Mouse (Mus musculus): Measurements from ENCODE around the gene Col20a1. TPM values are rescaled to one million over a fixed set of nuclear protein-coding genes. Genes with fewer than 3 reads are reported as not detected.
A peak's percentile ranks its signal among the peaks of the same experiment; 100 is the strongest.

Gene Col20a1
- polyA plus RNA-seq (2014; fragmentation: Nextera tagmentation; extraction: Ambion mirVana): 1.0 and 2.1 TPM in 2 replicates

DNA sequence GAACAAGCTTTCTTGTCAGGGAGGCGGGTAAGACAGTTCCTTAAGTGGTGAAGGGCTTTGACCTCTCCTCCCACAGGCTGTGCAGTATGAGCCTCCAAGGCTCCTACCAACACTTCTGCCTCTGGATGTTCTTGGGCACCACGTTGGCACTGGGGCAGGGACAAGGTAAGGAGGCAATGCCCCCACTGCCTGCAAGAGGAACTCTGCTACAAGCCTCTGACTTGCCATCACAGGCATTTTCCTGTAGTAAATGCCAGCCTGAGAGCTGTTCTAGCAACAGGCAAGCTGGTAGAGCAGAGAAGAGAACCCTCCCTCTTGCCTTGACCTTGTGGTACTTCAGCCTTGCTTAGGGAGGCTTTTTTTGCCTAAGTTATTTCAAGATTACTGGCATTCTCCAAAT, at the start of gene Col20a1:
Col20a1 (plus strand) TSS at position 87 of the 400 bp plus-strand sequence.
- Histone ChIP-seq H3K27ac (ENCODE audit: low read depth, low read length) (no peak within 1 kb of the TSS; the same call in 1 of the 2 replicates), H3K9ac (ENCODE audit: low read length) (no peak within 1 kb of the TSS), H3K9me3 (ENCODE audit: control insufficient read depth, low read length) (no peaks in the 10 kb centered on the region), H3K36me3 (ENCODE audit: control insufficient read depth, insufficient read depth, low read length) (peaks cover 4% of the 10 kb centered on the region; the same call in 1 of the 2 replicates), H3K27me3 (ENCODE audit: control insufficient read depth, insufficient read depth, low read length) (no peaks in the 10 kb centered on the region), H3K4me2 (ENCODE audit: low read depth) (no peak within 1 kb of the TSS), H3K4me3 (ENCODE audit: low read depth, low read length) (no peak within 1 kb of the TSS), H3K4me1 (ENCODE audit: control insufficient read depth, insufficient read depth, low read length) (peaks cover 8% of the 10 kb centered on the region)
- ATAC-seq (ENCODE audit: insufficient read depth, low FRiP score, low TSS enrichment) (no peak), DNase-seq (ENCODE audit: low spot score) (no peak)
- 32% methylated on average over 2 of the region's 2 CpGs for WGBS

DNA sequence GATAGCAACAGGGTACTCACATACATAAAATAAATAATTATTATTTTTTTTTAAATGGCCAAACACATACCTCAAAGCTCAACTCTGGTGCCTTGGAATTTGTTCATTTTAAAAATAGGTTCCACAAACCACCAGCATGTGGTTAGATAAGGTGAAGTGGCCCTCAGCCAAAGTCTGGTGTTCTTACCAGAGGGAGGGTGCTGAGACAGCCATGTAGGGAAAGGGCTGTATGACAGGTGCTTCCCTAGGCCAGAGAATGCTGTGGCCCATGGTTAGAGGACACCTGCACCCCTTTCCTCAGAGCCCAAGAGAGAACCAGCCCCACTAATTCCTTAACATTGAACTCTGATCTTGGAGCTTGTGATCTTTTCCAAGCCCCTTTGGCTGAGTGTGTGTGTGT, 46.1 kb upstream of the Col20a1 start:
- no peaks in the 10 kb centered on the region for H3K4me1 ChIP-seq (ENCODE audit: control insufficient read depth, insufficient read depth, low read length)
- H3K27me3 ChIP-seq (ENCODE audit: control insufficient read depth, insufficient read depth, low read length): no peaks in the 10 kb centered on the region
- ATAC-seq (ENCODE audit: insufficient read depth, low FRiP score, low TSS enrichment): no peak
- H3K4me3 ChIP-seq (ENCODE audit: low read depth, low read length): no peak overlapping the region
- no peaks in the 10 kb centered on the region for H3K9me3 ChIP-seq (ENCODE audit: control insufficient read depth, low read length)
- no peak overlapping the region for H3K9ac ChIP-seq (ENCODE audit: low read length)
- H3K36me3 ChIP-seq (ENCODE audit: control insufficient read depth, insufficient read depth, low read length): no peaks in the 10 kb centered on the region; the same call in 1 of the 2 replicates
- no peak overlapping the region for H3K27ac ChIP-seq (ENCODE audit: low read depth, low read length)
- H3K4me2 ChIP-seq (ENCODE audit: low read depth): no peak overlapping the region
- DNase-seq (ENCODE audit: low spot score): no peak

DNA sequence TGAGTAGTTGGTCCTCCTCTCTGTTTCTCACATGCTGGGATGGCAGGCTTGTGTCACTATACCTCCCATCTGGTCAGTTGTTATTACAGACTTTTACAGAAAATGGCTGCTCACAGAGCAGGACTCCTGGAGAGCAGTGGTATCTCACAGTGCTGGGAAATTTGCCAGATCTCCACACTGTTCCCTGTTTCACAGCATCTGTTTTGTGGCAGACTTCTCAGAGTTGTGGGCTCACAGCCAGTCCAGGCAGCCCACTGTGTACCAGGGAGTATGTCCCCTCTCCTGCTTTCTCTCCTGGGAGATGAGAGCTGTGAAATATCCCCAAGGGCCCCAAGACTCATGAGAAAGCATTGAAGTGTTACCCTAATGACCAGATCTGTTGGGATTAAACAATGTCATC, 44.5 kb upstream of the Col20a1 start:
- no peak overlapping the region for H3K27ac ChIP-seq (ENCODE audit: low read depth, low read length)
- no peak overlapping the region for H3K4me3 ChIP-seq (ENCODE audit: low read depth, low read length)
- DNase-seq (ENCODE audit: low spot score) (no peak), ATAC-seq (ENCODE audit: insufficient read depth, low FRiP score, low TSS enrichment) (no peak)
- no peaks in the 10 kb centered on the region; the same call in 1 of the 2 replicates for H3K36me3 ChIP-seq (ENCODE audit: control insufficient read depth, insufficient read depth, low read length)
- H3K9ac ChIP-seq (ENCODE audit: low read length): no peak overlapping the region
- no peak overlapping the region for H3K4me2 ChIP-seq (ENCODE audit: low read depth)
- no peaks in the 10 kb centered on the region for H3K4me1 ChIP-seq (ENCODE audit: control insufficient read depth, insufficient read depth, low read length)
- H3K9me3 ChIP-seq (ENCODE audit: control insufficient read depth, low read length): no peaks in the 10 kb centered on the region
- no peaks in the 10 kb centered on the region for H3K27me3 ChIP-seq (ENCODE audit: control insufficient read depth, insufficient read depth, low read length)

DNA sequence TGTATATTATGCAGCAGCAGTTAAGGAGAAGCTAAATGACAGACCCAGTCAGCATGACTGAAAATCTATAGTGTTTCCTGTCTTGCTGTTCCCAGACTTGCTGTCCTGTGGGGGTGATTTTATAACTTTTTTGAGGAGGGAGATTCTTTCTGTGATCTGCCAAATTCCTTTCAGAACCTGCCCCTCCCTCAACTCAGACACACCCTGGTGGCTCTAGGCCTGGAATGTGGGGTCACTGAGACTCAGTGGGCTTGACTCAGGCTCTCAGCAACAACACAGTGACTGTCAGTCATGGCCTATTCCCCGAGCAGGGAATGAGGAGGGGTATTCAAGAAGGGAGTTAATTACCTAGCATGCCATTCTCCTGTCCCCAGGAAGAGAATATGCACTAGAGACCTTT, 36.4 kb upstream of the Col20a1 start:
- no peaks in the 10 kb centered on the region for H3K27me3 ChIP-seq (ENCODE audit: control insufficient read depth, insufficient read depth, low read length)
- H3K9me3 ChIP-seq (ENCODE audit: control insufficient read depth, low read length): no peaks in the 10 kb centered on the region
- H3K9ac ChIP-seq (ENCODE audit: low read length): no peak overlapping the region
- no peak overlapping the region for H3K4me2 ChIP-seq (ENCODE audit: low read depth)
- ATAC-seq (ENCODE audit: insufficient read depth, low FRiP score, low TSS enrichment): no peak
- no peaks in the 10 kb centered on the region for H3K36me3 ChIP-seq (ENCODE audit: control insufficient read depth, insufficient read depth, low read length)
- no peak for DNase-seq (ENCODE audit: low spot score)
- peaks cover 21% of the 10 kb centered on the region for H3K4me1 ChIP-seq (ENCODE audit: control insufficient read depth, insufficient read depth, low read length)
- no peak overlapping the region for H3K4me3 ChIP-seq (ENCODE audit: low read depth, low read length)
- WGBS: 11% methylated on average over 1 of the region's 1 CpGs
- H3K27ac ChIP-seq (ENCODE audit: low read depth, low read length): no peak overlapping the region

DNA sequence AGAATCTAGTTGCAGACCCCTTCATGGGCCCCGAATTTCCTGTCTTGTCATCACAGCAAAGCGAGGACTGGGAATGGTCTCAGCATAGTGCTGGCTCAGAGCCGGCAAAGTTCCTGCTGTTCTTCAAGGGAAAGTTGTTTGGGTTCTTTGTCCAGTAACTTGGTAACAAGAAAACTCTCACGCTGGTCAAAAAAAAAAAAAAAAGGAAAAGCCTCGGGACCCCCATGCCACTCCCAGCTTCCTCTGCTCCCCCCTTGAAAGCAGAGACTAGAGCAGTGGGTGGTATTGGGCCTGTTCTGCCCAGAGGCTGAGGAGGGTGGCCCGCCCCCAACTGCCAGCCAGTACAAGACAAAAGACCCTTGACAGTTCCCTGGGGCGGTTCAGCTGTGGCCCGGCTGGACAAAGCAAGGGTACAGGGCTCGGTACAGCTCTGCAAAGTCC, 33.6 kb upstream of the Col20a1 start:
- Histone ChIP-seq H3K27ac (ENCODE audit: low read depth, low read length) (peak overlapping the region; percentile 92), H3K4me1 (ENCODE audit: control insufficient read depth, insufficient read depth, low read length) (peaks cover 21% of the 10 kb centered on the region), H3K27me3 (ENCODE audit: control insufficient read depth, insufficient read depth, low read length) (no peaks in the 10 kb centered on the region), H3K9me3 (ENCODE audit: control insufficient read depth, low read length) (no peaks in the 10 kb centered on the region), H3K36me3 (ENCODE audit: control insufficient read depth, insufficient read depth, low read length) (no peaks in the 10 kb centered on the region), H3K4me3 (ENCODE audit: low read depth, low read length) (peak overlapping the region; percentile 59), H3K4me2 (ENCODE audit: low read depth) (peak overlapping the region; percentile 87), H3K9ac (ENCODE audit: low read length) (peak overlapping the region; percentile 75)
- DNase-seq (ENCODE audit: low spot score) (peak; percentile 70), ATAC-seq (ENCODE audit: insufficient read depth, low FRiP score, low TSS enrichment) (peak; percentile 54; the same call in 1 of the 2 replicates)
- WGBS: 7% methylated on average over 9 of the region's 9 CpGs

DNA sequence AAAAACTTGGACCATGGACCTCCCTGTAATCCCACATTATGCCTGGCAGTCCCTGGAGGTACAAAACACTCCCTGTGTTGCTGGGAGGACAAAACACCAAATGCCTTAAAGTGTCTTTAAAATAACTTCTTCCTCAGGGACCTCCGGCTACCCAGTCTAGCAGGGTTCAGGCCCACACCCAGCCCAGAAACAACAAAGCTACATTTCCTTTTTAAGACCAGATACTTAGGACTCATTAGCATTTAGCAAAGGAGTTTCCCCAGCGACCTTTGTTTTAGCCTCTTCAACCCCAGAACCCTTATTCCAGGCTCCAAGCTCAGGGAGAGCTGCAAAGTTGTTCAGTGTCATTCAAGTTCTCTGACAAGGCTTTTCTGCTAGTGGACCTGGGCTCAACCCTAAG, 32.7 kb upstream of the Col20a1 start:
- ATAC-seq (ENCODE audit: insufficient read depth, low FRiP score, low TSS enrichment) (no peak), DNase-seq (ENCODE audit: low spot score) (no peak)
- H3K4me1 ChIP-seq (ENCODE audit: control insufficient read depth, insufficient read depth, low read length): peaks cover 21% of the 10 kb centered on the region
- 19% methylated on average over 2 of the region's 2 CpGs for WGBS
- no peaks in the 10 kb centered on the region for H3K9me3 ChIP-seq (ENCODE audit: control insufficient read depth, low read length)
- peak overlapping the region; percentile 59 for H3K4me3 ChIP-seq (ENCODE audit: low read depth, low read length)
- no peaks in the 10 kb centered on the region for H3K27me3 ChIP-seq (ENCODE audit: control insufficient read depth, insufficient read depth, low read length)
- peak overlapping the region; percentile 92 for H3K27ac ChIP-seq (ENCODE audit: low read depth, low read length)
- H3K4me2 ChIP-seq (ENCODE audit: low read depth): peak overlapping the region; percentile 87
- H3K9ac ChIP-seq (ENCODE audit: low read length): peak overlapping the region; percentile 75
- no peaks in the 10 kb centered on the region for H3K36me3 ChIP-seq (ENCODE audit: control insufficient read depth, insufficient read depth, low read length)

DNA sequence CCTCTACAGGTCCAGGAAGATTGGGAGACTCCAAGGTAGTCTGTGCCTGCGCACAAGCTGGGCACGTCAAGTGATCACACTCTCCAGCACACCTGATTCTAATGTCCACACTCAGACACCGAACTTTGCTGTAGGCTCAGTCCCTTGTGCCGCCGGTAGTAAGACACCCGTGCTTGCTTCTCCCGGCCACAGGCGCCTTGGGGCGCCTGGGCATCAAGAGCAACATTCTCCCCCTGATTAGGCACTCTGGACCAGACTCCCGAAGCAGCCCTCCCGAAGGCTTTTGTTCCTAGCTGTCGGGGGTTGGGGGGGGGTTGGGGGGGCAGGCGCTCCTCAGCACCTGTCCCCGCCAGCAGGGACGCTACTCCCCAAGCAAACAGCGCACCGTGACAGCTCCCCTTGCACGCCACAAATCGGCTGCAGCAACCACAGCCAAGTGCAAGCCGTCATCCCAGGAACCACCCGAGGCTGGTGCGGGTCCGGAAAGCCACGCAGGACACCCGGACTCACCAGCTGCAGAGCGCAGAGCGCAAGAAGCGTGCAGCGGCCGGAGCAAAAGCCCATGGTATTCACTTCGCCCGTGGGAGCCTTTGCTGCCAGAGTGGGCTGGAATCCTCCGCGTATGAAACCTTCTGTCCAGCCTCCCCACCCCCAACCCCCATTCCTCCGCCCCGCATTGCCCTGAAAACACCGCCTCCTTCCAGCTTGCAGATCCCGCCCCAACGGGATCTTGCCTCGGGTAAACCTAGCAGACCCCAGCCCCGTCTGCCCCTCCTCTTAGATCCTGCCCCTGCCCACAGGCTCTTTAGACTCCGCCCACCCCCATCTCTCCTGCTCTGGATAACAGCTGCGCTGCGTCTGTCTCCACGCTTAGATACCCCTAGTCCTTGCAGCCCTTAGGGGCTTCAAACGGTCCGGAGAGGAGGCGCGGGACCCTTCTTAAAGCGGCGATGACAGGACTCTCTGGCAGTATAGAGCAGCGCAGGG, 32.0 kb upstream of the Col20a1 start, which contains the start of gene Nkain4:
Nkain4 (minus strand) TSS at position 639 of the 987 bp plus-strand sequence.
- Histone ChIP-seq H3K27me3 (ENCODE audit: control insufficient read depth, insufficient read depth, low read length) (no peaks in the 10 kb centered on the region), H3K4me2 (ENCODE audit: low read depth) (peak within 1 kb of the TSS; percentile 87), H3K36me3 (ENCODE audit: control insufficient read depth, insufficient read depth, low read length) (no peaks in the 10 kb centered on the region), H3K27ac (ENCODE audit: low read depth, low read length) (peak within 1 kb of the TSS; percentile 92), H3K4me1 (ENCODE audit: control insufficient read depth, insufficient read depth, low read length) (peaks cover 21% of the 10 kb centered on the region), H3K9ac (ENCODE audit: low read length) (peak within 1 kb of the TSS; percentile 75), H3K4me3 (ENCODE audit: low read depth, low read length) (peak within 1 kb of the TSS; percentile 59), H3K9me3 (ENCODE audit: control insufficient read depth, low read length) (no peaks in the 10 kb centered on the region)
- ATAC-seq (ENCODE audit: insufficient read depth, low FRiP score, low TSS enrichment) (peak; percentile 89), DNase-seq (ENCODE audit: low spot score) (peak; percentile 90)
- under 1% methylated on average over 52 of the region's 52 CpGs for WGBS

DNA sequence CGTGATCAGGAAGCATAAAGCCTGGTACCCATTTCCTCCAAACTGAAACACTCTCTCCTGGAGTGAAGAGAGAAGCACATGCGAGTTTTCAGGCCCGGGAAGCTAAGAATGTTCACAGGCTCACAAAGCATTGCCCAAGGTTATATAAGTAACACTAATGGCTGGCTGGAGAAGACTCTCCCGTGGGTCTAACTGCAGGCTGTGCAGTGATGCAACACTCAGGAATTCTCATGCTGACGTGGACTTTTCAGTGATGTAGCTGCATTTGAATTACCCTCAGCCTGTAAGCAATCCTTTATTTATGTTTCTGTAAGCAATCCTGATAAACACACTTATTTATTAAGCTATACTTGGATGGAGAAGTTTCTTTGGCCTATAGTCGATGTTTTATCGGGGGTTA, 26.7 kb upstream of the Col20a1 start:
- Histone ChIP-seq H3K9me3 (ENCODE audit: control insufficient read depth, low read length) (no peaks in the 10 kb centered on the region), H3K9ac (ENCODE audit: low read length) (no peak overlapping the region), H3K4me2 (ENCODE audit: low read depth) (no peak overlapping the region), H3K27me3 (ENCODE audit: control insufficient read depth, insufficient read depth, low read length) (no peaks in the 10 kb centered on the region), H3K4me3 (ENCODE audit: low read depth, low read length) (no peak overlapping the region), H3K27ac (ENCODE audit: low read depth, low read length) (no peak overlapping the region), H3K4me1 (ENCODE audit: control insufficient read depth, insufficient read depth, low read length) (no peaks in the 10 kb centered on the region; the same call in 1 of the 2 replicates), H3K36me3 (ENCODE audit: control insufficient read depth, insufficient read depth, low read length) (no peaks in the 10 kb centered on the region)
- DNase-seq (ENCODE audit: low spot score) (no peak), ATAC-seq (ENCODE audit: insufficient read depth, low FRiP score, low TSS enrichment) (no peak)
- 76% methylated on average over 7 of the region's 7 CpGs for WGBS

Data from neural tube, embryonic 11.5 days (tissue).